Mouse (Mus musculus): ENCODE measurements around the gene Fos.

GRCm38 (mm10) chr12:85472656-85473410 is 857 bp upstream of the Fos start:
- TF ChIP-seq CTCF (IDR thresholded peaks at IDR 0.05; ENCODE audit: control insufficient read depth, insufficient read depth, insufficient replicate concordance, low read depth, low read length) (no peak), POLR2A (IDR thresholded peaks at IDR 0.05; ENCODE audit: control insufficient read depth, low read depth, low read length) (no peak)

Data from testis, adult 2 months (tissue).